Comparison of ENCODE assay signal across 8 mouse cellular contexts in genomic region chr6:47593590-47593989, GRCm38 (mm10). TPM values are rescaled to one million over a fixed set of nuclear protein-coding genes. Genes with fewer than 3 reads are reported as not detected.
DNase-seq lines count a peak whose midpoint lies in the region; ATAC-seq and TF ChIP-seq lines count a peak whose summit lies in the region.

No protein-coding gene starts in this region.

- no peaks in the 10 kb centered on the region for H3K27me3 ChIP-seq in kidney, adult 2 months (replicated peaks; ENCODE audit: control insufficient read depth, insufficient read depth, low read length)
- H3K27me3 ChIP-seq in hindbrain, embryonic 10.5 days (ENCODE audit: insufficient read depth, poor library complexity, severe bottlenecking), result no peaks in the 10 kb centered on the region
- no peaks in the 10 kb centered on the region for H3K27me3 ChIP-seq in midbrain, embryonic 12.5 days

- whole genome bisulfite sequencing in kidney, adult 2 months, result 10% methylated on average over 9 of the region's 9 CpGs
- WGBS in hindbrain, embryonic 10.5 days, result 19% methylated on average over 9 of the region's 9 CpGs
- WGBS in midbrain, embryonic 12.5 days, result 10% methylated on average over 9 of the region's 9 CpGs

- H3K4me3 ChIP-seq in kidney, adult 2 months (ENCODE audit: insufficient read depth, low read depth, low read length), result peak overlapping the region; percentile 93; the same call in 1 of the 2 replicates
- H3K4me3 ChIP-seq in hindbrain, embryonic 10.5 days, result peak overlapping the region; percentile 98
- H3K4me3 ChIP-seq in midbrain, embryonic 12.5 days, result peak overlapping the region; percentile 96

- no peak for DNase-seq in kidney, adult 2 months
- no peak for DNase-seq in kidney, postnatal 25 days
- DNase-seq in T-cell, adult 2 months (ENCODE audit: low spot score), result peak; percentile 7
- DNase-seq in hindbrain, embryonic 10.5 days (ENCODE audit: low spot score), result no peak
- no peak for DNase-seq in adrenal gland, postnatal 14 days
- DNase-seq in urinary bladder, postnatal 4 days (ENCODE audit: low spot score in 2 of 2), result no peak
- no peak for DNase-seq in thymus, postnatal 36 days

- H3K9ac ChIP-seq in midbrain, embryonic 12.5 days (replicated peaks), result peak overlapping the region; percentile 99

- no peaks in the 10 kb centered on the region; the same call in 1 of the 2 replicates for H3K4me1 ChIP-seq in kidney, adult 2 months (ENCODE audit: control insufficient read depth, insufficient read depth, low read length)
- peaks cover 33% of the 10 kb centered on the region for H3K4me1 ChIP-seq in hindbrain, embryonic 10.5 days (replicated peaks)
- H3K4me1 ChIP-seq in midbrain, embryonic 12.5 days, result peaks cover 17% of the 10 kb centered on the region

- H3K4me2 ChIP-seq in midbrain, embryonic 12.5 days (replicated peaks), result peak overlapping the region; percentile 69

- no peak for ATAC-seq in midbrain, embryonic 12.5 days (ENCODE audit: low FRiP score, low read depth)

- TF ChIP-seq CTCF in kidney, adult 2 months (conservative IDR thresholded peaks at IDR 0.05; ENCODE audit: insufficient read depth, insufficient read length, low read depth, low read length), result no peak

- H3K9me3 ChIP-seq in hindbrain, embryonic 10.5 days, result no peaks in the 10 kb centered on the region
- H3K9me3 ChIP-seq in midbrain, embryonic 12.5 days, result no peaks in the 10 kb centered on the region

- no peak for TF ChIP-seq POLR2A in kidney, adult 2 months (IDR thresholded peaks at IDR 0.05; ENCODE audit: low read depth, low read length)

- H3K27ac ChIP-seq in kidney, adult 2 months (ENCODE audit: insufficient read depth, low read depth, low read length), result no peak overlapping the region
- H3K27ac ChIP-seq in hindbrain, embryonic 10.5 days, result peak overlapping the region; percentile 100
- H3K27ac ChIP-seq in midbrain, embryonic 12.5 days (replicated peaks), result peak overlapping the region; percentile 99

- H3K36me3 ChIP-seq in kidney, adult 2 months (ENCODE audit: control insufficient read depth, insufficient read depth, low read length), result no peaks in the 10 kb centered on the region
- H3K36me3 ChIP-seq in hindbrain, embryonic 10.5 days, result no peaks in the 10 kb centered on the region
- no peaks in the 10 kb centered on the region for H3K36me3 ChIP-seq in midbrain, embryonic 12.5 days

RNA-seq across cellular contexts. Expression of gene Ezh2, which starts 1.6 kb away (rescaled TPM):
- polyA plus RNA-seq in kidney, adult 2 months (2012; rRNA removed), result 2.8 and 4.4 TPM in 2 replicates
- 134 and 176 TPM in 2 replicates for polyA plus RNA-seq in hindbrain, embryonic 10.5 days (2016; fragmentation: Nextera tagmentation; extraction: Ambion mirVana)
- polyA plus RNA-seq in midbrain, embryonic 12.5 days (2016; fragmentation: Nextera tagmentation; extraction: Ambion mirVana), result 199 and 222 TPM in 2 replicates
- total RNA-seq in adrenal gland, postnatal 14 days (2021), result 36.6 and 38.2 TPM in 2 replicates

Comparison
In these comparisons a context has a peak if more than half of its experiments do, and no peak if none do; other contexts are left out.
1. RNA of gene Ezh2, which starts 1.6 kb away (polyA plus RNA-seq): 199 to 222 TPM in midbrain, embryonic 12.5 days and 134 to 176 TPM in hindbrain, embryonic 10.5 days; 2.8 to 4.4 TPM in kidney, adult 2 months; every median in the first group is over 10 times any median in the second.
2. Peak in every context shown above with its lines, with median percentiles within 50 percentile points of each other: H3K4me3 ChIP-seq.